Mouse (Mus musculus) liver, embryonic 14.5 days (tissue): ENCODE results near the gene Glrx5.

Experiments
- CTCF ChIP-seq: IDR thresholded peaks from 2 replicates; pipeline ENCODE4 v1.5.1; 2016; ENCODE audit warnings: antibody characterized with exemption, low read depth, control low read depth
- EP300 ChIP-seq: IDR thresholded peaks from 2 replicates; pipeline ENCODE4 v1.6.1; 2016; ENCODE audit warnings: antibody characterized with exemption, low read depth

- TF ChIP-seq CTCF, result no peak
- TF ChIP-seq EP300, result no peak
Measured at GRCm38 (mm10) chr12:105016639-105017038, 15.8 kb upstream of the Glrx5 start.
